ENCODE assay signal across 26 mouse cellular contexts in genomic region chr16:30299711-30300277, GRCm38 (mm10). TPM values are rescaled to one million over a fixed set of nuclear protein-coding genes. Genes with fewer than 3 reads are reported as not detected.
DNase-seq lines count a peak whose midpoint lies in the region; ATAC-seq and TF ChIP-seq lines count a peak whose summit lies in the region.
"Had no signal": no experiment of that assay in that cellular context is flagged by ENCODE, and none has a peak within 500 bp of the region (broad histone marks: within the 10 kb centered on the region; RNA-seq: fewer than 3 reads in every experiment).

No protein-coding gene starts in this region.

- no peak for TF ChIP-seq POLR2A in MEL (IDR thresholded peaks at IDR 0.05; ENCODE audit: control insufficient read depth in 1 of 2, insufficient read depth in 1 of 2, low read depth in 1 of 2, low read length in 2 of 2, poor library complexity in 1 of 2)
- TF ChIP-seq POLR2A in cerebellum, adult 2 months (IDR thresholded peaks at IDR 0.05; ENCODE audit: borderline replicate concordance, insufficient read depth, low read length), result no peak

- intact Hi-C loops in heart, postnatal 10 days (cut with DNase I), result no loop called here

- H3K9me3 ChIP-seq in heart, embryonic 10.5 days, result no peaks in the 10 kb centered on the region
- no peaks in the 10 kb centered on the region for H3K9me3 ChIP-seq in MEL (replicated peaks; ENCODE audit: insufficient read depth, low read length)
- H3K9me3 ChIP-seq: embryonic facial prominence, embryonic 13.5 days; forebrain, embryonic 12.5 days; G1E; heart, embryonic 13.5 days; hindbrain, embryonic 13.5 days; intestine, embryonic 15.5 days had no signal

- H3K79me2 ChIP-seq in MEL (ENCODE audit: control insufficient read depth, insufficient read depth, low read length, poor library complexity), result no peaks in the 10 kb centered on the region

- 61% methylated on average over 10 of the region's 10 CpGs for WGBS in heart, embryonic 10.5 days
- 83% methylated on average over 10 of the region's 10 CpGs for WGBS in cerebellum, adult 2 months

- H3K9ac ChIP-seq in MEL (ENCODE audit: control insufficient read depth, low read depth, low read length, poor library complexity, severe bottlenecking), result no peak overlapping the region
- H3K9ac ChIP-seq: embryonic facial prominence, embryonic 13.5 days; forebrain, embryonic 12.5 days; heart, embryonic 13.5 days; hindbrain, embryonic 13.5 days; intestine, embryonic 15.5 days had no signal

- no peak for ATAC-seq in megakaryocyte-erythroid progenitor cell, adult 5-6 weeks (replicated peaks; ENCODE audit: low FRiP score, low TSS enrichment, poor library complexity, severe bottlenecking)
- ATAC-seq: CD4-positive, CD25-positive, alpha-beta regulatory T cell, adult 4 months; forebrain, embryonic 16.5 days; hindbrain, postnatal 0 days; intestine, embryonic 15.5 days; Patski had no signal

- TF ChIP-seq EP300 in MEL (IDR thresholded peaks at IDR 0.05; ENCODE audit: low read depth in 1 of 2, low read length in 2 of 2), result no peak

- no peak for TF ChIP-seq RAD21 in MEL (IDR thresholded peaks at IDR 0.05; ENCODE audit: low read depth, low read length)

- DNase-seq in heart, embryonic 10.5 days (ENCODE audit: low spot score), result peak; percentile 73
- no peak for DNase-seq in heart, postnatal 10 days
- peak; percentile 38 for DNase-seq in 3T3-L1 (ENCODE audit: low read depth, low spot score)
- peak; percentile 55 for DNase-seq in MEL (ENCODE audit: low read depth, low spot score)
- peak; percentile 12 for DNase-seq in mesoderm, embryonic 11.5 days (ENCODE audit: low read depth, low spot score)
- no peak for DNase-seq in cerebellum, adult 2 months
- DNase-seq: adrenal gland, adult 8-10 months; adrenal gland, postnatal 36 days; B cell, adult 2 months; cerebellum, adult 8-10 months; cerebellum, postnatal 14 days; gastrocnemius, postnatal 10 days had no signal

- TF ChIP-seq CTCF in MEL (IDR thresholded peaks at IDR 0.05 in 2 of 3, conservative IDR thresholded peaks at IDR 0.05 in 1 of 3; ENCODE audit: control insufficient read depth in 1 of 3, insufficient read depth in 1 of 3, low read depth in 2 of 3, low read length in 3 of 3, poor library complexity in 1 of 3, severe bottlenecking in 1 of 3), result no peak
- no peak for TF ChIP-seq CTCF in cerebellum, adult 2 months (IDR thresholded peaks at IDR 0.05; ENCODE audit: borderline replicate concordance, insufficient read depth, low read depth, low read length)

- peaks cover 34% of the 10 kb centered on the region for H3K27me3 ChIP-seq in heart, embryonic 10.5 days (ENCODE audit: insufficient read depth, poor library complexity, severe bottlenecking)
- H3K27me3 ChIP-seq in MEL (ENCODE audit: control insufficient read depth in 1 of 2, insufficient read depth in 2 of 2, low read length in 2 of 2), result peaks cover 2% of the 10 kb centered on the region in 2 experiments; a peak in 3 of 4 replicates
- H3K27me3 ChIP-seq in cerebellum, adult 2 months (ENCODE audit: control insufficient read depth, insufficient read depth, low read length), result no peaks in the 10 kb centered on the region

- H3K36me3 ChIP-seq in heart, embryonic 10.5 days, result no peaks in the 10 kb centered on the region
- H3K36me3 ChIP-seq in MEL (ENCODE audit: control insufficient read depth in 1 of 2, insufficient read depth in 2 of 2, low read length in 2 of 2), result no peaks in the 10 kb centered on the region
- H3K36me3 ChIP-seq: embryonic facial prominence, embryonic 13.5 days; forebrain, embryonic 12.5 days; G1E; heart, embryonic 13.5 days; hindbrain, embryonic 13.5 days; intestine, embryonic 15.5 days had no signal

- no peak overlapping the region for H3K27ac ChIP-seq in heart, embryonic 10.5 days
- H3K27ac ChIP-seq in MEL (ENCODE audit: control insufficient read depth, low read depth, low read length), result no peak overlapping the region
- H3K27ac ChIP-seq in cerebellum, adult 2 months (ENCODE audit: insufficient read depth, low read length), result no peak overlapping the region
- H3K27ac ChIP-seq: embryonic facial prominence, embryonic 13.5 days; forebrain, embryonic 12.5 days; heart, embryonic 13.5 days; hindbrain, embryonic 13.5 days; hindbrain, postnatal 0 days; intestine, embryonic 15.5 days had no signal

- no peaks in the 10 kb centered on the region for H3K4me1 ChIP-seq in heart, embryonic 10.5 days
- H3K4me1 ChIP-seq in MEL (ENCODE audit: control insufficient read depth in 1 of 2, insufficient read depth in 2 of 2, low read length in 2 of 2), result peaks cover 0 to 3% of the 10 kb centered on the region in 2 experiments; a peak in 1 of 4 replicates
- H3K4me1 ChIP-seq in cerebellum, adult 2 months (ENCODE audit: control insufficient read depth, insufficient read depth, low read length), result no peaks in the 10 kb centered on the region
- H3K4me1 ChIP-seq: embryonic facial prominence, embryonic 13.5 days; forebrain, embryonic 12.5 days; heart, embryonic 13.5 days; hindbrain, embryonic 13.5 days; intestine, embryonic 15.5 days had no signal

- H3K4me3 ChIP-seq in heart, embryonic 10.5 days, result no peak overlapping the region
- H3K4me3 ChIP-seq in MEL (ENCODE audit: control insufficient read depth in 1 of 2, insufficient read depth in 1 of 2, low read depth in 2 of 2, low read length in 2 of 2), result no peak overlapping the region
- H3K4me3 ChIP-seq in cerebellum, adult 2 months (replicated peaks; ENCODE audit: insufficient read depth, low read depth, low read length), result no peak overlapping the region
- H3K4me3 ChIP-seq: embryonic facial prominence, embryonic 13.5 days; forebrain, embryonic 12.5 days; heart, embryonic 13.5 days; hindbrain, embryonic 13.5 days; intestine, embryonic 15.5 days had no signal

TF ChIP-seq in MEL, 35 proteins besides CTCF, POLR2A, EP300 and RAD21:
- TF ChIP-seq MAZ (IDR thresholded peaks at IDR 0.05; ENCODE audit: low read depth, low read length) (no peak), MEF2A (IDR thresholded peaks at IDR 0.05; ENCODE audit: extremely low read depth, insufficient replicate concordance, low read depth, low read length, poor library complexity, severe bottlenecking) (no peak), MAFK (IDR thresholded peaks at IDR 0.05; ENCODE audit: borderline replicate concordance, low read depth, low read length) (no peak), ZC3H11A (IDR thresholded peaks at IDR 0.05; ENCODE audit: low read depth, low read length) (no peak), E2F4 (IDR thresholded peaks at IDR 0.05; ENCODE audit: borderline replicate concordance, low read depth, low read length) (no peak), ZKSCAN1 (IDR thresholded peaks at IDR 0.05; ENCODE audit: low read depth, low read length) (no peak), POLR2AphosphoS5 (IDR thresholded peaks at IDR 0.05; ENCODE audit: borderline replicate concordance, low read depth, low read length) (no peak), HCFC1 (IDR thresholded peaks at IDR 0.05; ENCODE audit: low read depth, low read length) (no peak), JUND (IDR thresholded peaks at IDR 0.05; ENCODE audit: low read depth, low read length) (no peak), ZNF384 (IDR thresholded peaks at IDR 0.05; ENCODE audit: low read depth, low read length) (no peak), KAT2A (conservative IDR thresholded peaks at IDR 0.05; ENCODE audit: low read depth, low read length) (no peak), SIN3A (IDR thresholded peaks at IDR 0.05; ENCODE audit: low read length) (no peak), POLR2AphosphoS2 (IDR thresholded peaks at IDR 0.05; ENCODE audit: low read length) (no peak), TAL1 (IDR thresholded peaks at IDR 0.05; ENCODE audit: low read length) (no peak), BHLHE40 (IDR thresholded peaks at IDR 0.05; ENCODE audit: borderline replicate concordance, low read depth, low read length) (no peak)

RNA-seq across cellular contexts. Expression of gene Gp5, which starts 10.8 kb away (rescaled TPM):
- polyA plus RNA-seq in heart, embryonic 10.5 days (2016; fragmentation: Nextera tagmentation; extraction: Ambion mirVana), result 3.0 and 5.4 TPM in 2 replicates
- under 1 TPM; 0.42 to 0.67 TPM for total RNA-seq in heart, postnatal 10 days (2021)
- 49.0 and 59.2 TPM in 2 replicates for total RNA-seq in MEL (2012; rRNA removed)
- 10 to 100 TPM in 1 of 2 experiments, not detected in 1; 63.1 TPM for polyA plus RNA-seq in MEL (2012; ENCODE audit: insufficient read depth in 1 of 2, insufficient read length in 2 of 2, low read depth in 1 of 2, low replicate concordance in 2 of 2, missing spikeins in 1 of 2)
- total RNA-seq in megakaryocyte-erythroid progenitor cell, adult 5-6 weeks (2014; fragmentation: Nextera tagmentation), result 9.4 and 13.1 TPM in 2 replicates
- total RNA-seq in megakaryocyte-erythroid progenitor cell, adult 5-6 weeks (2017), result 14.5 and 17.1 TPM in 2 replicates
- polyA plus RNA-seq in cerebellum, adult 2 months (2012; rRNA removed), result 1.4 TPM in 2 replicates
- polyA plus RNA-seq: CD4-positive, CD25-positive, alpha-beta regulatory T cell, adult 4 months had no signal

RNA-seq across cellular contexts. Expression of gene Lrrc15, which starts 16.7 kb away (rescaled TPM):
- polyA plus RNA-seq in heart, embryonic 10.5 days (2016; fragmentation: Nextera tagmentation; extraction: Ambion mirVana), result 0.20 and 0.37 TPM in 2 replicates
- total RNA-seq in heart, postnatal 10 days (2021), result under 1 TPM; 0.60 to 0.65 TPM
- not detected in 2 replicates for total RNA-seq in MEL (2012; rRNA removed)
- polyA plus RNA-seq in MEL (2012; ENCODE audit: insufficient read depth in 1 of 2, insufficient read length in 2 of 2, low read depth in 1 of 2, low replicate concordance in 2 of 2, missing spikeins in 1 of 2), result not detected
- total RNA-seq in megakaryocyte-erythroid progenitor cell, adult 5-6 weeks (2014; fragmentation: Nextera tagmentation), result not detected in 2 replicates
- total RNA-seq in megakaryocyte-erythroid progenitor cell, adult 5-6 weeks (2017), result not detected in 2 replicates
- polyA plus RNA-seq in cerebellum, adult 2 months (2012; rRNA removed), result not detected in 2 replicates
- total RNA-seq: common myeloid progenitor, adult 5-6 weeks; hematopoietic stem cell, adult 5-6 weeks had no signal
- polyA plus RNA-seq: CD4-positive, CD25-positive, alpha-beta regulatory T cell, adult 4 months; frontal cortex, adult 2 months; G1E; Patski had no signal

RNA-seq across cellular contexts. Expression of gene Cpn2, which starts 32.5 kb away (rescaled TPM):
- 0.23 TPM in 1 of 2 replicates, not detected in the other for polyA plus RNA-seq in heart, embryonic 10.5 days (2016; fragmentation: Nextera tagmentation; extraction: Ambion mirVana)
- under 1 TPM; 0.30 to 0.67 TPM for total RNA-seq in heart, postnatal 10 days (2021)
- not detected in 2 replicates for total RNA-seq in MEL (2012; rRNA removed)
- polyA plus RNA-seq in MEL (2012; ENCODE audit: insufficient read depth in 1 of 2, insufficient read length in 2 of 2, low read depth in 1 of 2, low replicate concordance in 2 of 2, missing spikeins in 1 of 2), result not detected
- total RNA-seq in megakaryocyte-erythroid progenitor cell, adult 5-6 weeks (2014; fragmentation: Nextera tagmentation), result not detected in 2 replicates
- total RNA-seq in megakaryocyte-erythroid progenitor cell, adult 5-6 weeks (2017), result not detected in 2 replicates
- polyA plus RNA-seq in cerebellum, adult 2 months (2012; rRNA removed), result not detected in 2 replicates
- total RNA-seq: common myeloid progenitor, adult 5-6 weeks; hematopoietic stem cell, adult 5-6 weeks had no signal
- polyA plus RNA-seq: CD4-positive, CD25-positive, alpha-beta regulatory T cell, adult 4 months; embryonic facial prominence, embryonic 13.5 days; forebrain, embryonic 12.5 days; forebrain, embryonic 16.5 days; frontal cortex, adult 2 months; G1E; heart, embryonic 13.5 days; hindbrain, embryonic 13.5 days; hindbrain, postnatal 0 days; Patski had no signal

Comparison
In these comparisons a context has a peak if more than half of its experiments do, and no peak if none do; other contexts are left out.
1. DNase-seq: peak in heart, embryonic 10.5 days (single experiment), 3T3-L1 (single experiment), MEL (single experiment) and mesoderm, embryonic 11.5 days (single experiment); none in heart, postnatal 10 days (0 of 2) and cerebellum, adult 2 months (0 of 2).
2. RNA of gene Gp5, which starts 10.8 kb away (total RNA-seq): 49.0 to 59.2 TPM in MEL and 9.4 to 17.1 TPM in megakaryocyte-erythroid progenitor cell, adult 5-6 weeks; 0.42 to 0.67 TPM in heart, postnatal 10 days; every median in the first group is over 4 times any median in the second.